Comparison of ENCODE assay signal across 20 mouse cellular contexts in the genomic region with DNA sequence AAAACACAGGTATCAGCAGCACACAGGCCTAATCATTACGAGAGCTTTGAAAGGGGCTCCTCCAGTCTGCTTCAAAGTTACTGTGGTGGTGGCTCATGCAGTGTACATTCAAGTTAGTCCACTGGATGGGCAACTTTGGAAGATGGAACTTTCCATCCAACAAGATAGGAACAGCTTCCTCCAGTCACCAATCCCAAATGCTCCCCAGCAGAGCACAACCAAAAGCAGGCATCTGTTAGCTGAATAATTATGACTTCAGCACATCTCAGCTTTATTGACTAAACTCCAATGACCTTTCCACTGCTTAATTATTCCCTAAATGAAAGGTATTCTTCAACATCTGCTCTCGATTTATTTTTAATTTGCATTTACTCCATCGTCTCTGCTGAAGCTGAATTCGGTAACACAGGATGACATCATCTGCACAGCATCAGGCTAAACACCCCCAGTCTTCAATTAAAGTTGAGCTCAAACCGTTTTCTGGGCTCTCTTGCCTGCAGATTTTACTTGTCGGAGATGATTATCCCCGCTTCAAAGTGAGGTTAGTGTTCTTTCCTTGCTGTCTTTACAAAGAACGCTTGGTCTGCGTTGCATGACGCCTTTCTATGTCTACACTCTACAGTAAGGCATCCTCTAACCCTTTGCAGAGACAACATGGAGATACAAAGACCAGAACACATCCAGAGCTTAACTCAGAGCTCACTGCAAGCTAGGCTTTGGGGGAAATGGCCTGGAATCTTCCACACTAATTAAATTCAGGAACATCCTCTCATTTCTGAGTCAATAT. TPM values are rescaled to one million over a fixed set of nuclear protein-coding genes. Genes with fewer than 3 reads are reported as not detected.
DNase-seq lines count a peak whose midpoint lies in the region; ATAC-seq and TF ChIP-seq lines count a peak whose summit lies in the region.
"Had no signal": no experiment of that assay in that cellular context is flagged by ENCODE, and none has a peak within 500 bp of the region (broad histone marks: within the 10 kb centered on the region; RNA-seq: fewer than 3 reads in every experiment).

No protein-coding gene starts in this region.

- H3K9ac ChIP-seq in midbrain, embryonic 11.5 days (ENCODE audit: low read length): no peak overlapping the region
- H3K9ac ChIP-seq in midbrain, embryonic 15.5 days: no peak overlapping the region
- no peak overlapping the region for H3K9ac ChIP-seq in liver, postnatal 0 days (replicated peaks)
- H3K9ac ChIP-seq: hindbrain, embryonic 13.5 days; lung, embryonic 14.5 days; stomach, embryonic 15.5 days had no signal

- H3K4me3 ChIP-seq in gastrocnemius, adult 2 months: no peak overlapping the region
- no peak overlapping the region for H3K4me3 ChIP-seq in midbrain, embryonic 11.5 days (ENCODE audit: low read depth, low read length)
- H3K4me3 ChIP-seq in midbrain, embryonic 15.5 days: no peak overlapping the region
- H3K4me3 ChIP-seq in brown adipose tissue, adult 24 weeks (ENCODE audit: insufficient read depth, low read depth, low read length): no peak overlapping the region
- H3K4me3 ChIP-seq in liver, postnatal 0 days (ENCODE audit: low read depth, low read length): no peak overlapping the region
- H3K4me3 ChIP-seq: hindbrain, embryonic 13.5 days; stomach, embryonic 15.5 days had no signal

- no peak for TF ChIP-seq CTCF in gastrocnemius, adult 2 months (IDR thresholded peaks at IDR 0.05)
- no peak for TF ChIP-seq CTCF in liver, postnatal 0 days (IDR thresholded peaks at IDR 0.05; ENCODE audit: low read depth)

- no peaks in the 10 kb centered on the region for H3K27me3 ChIP-seq in midbrain, embryonic 11.5 days (ENCODE audit: control insufficient read depth, insufficient read depth, low read length)
- H3K27me3 ChIP-seq in midbrain, embryonic 15.5 days (replicated peaks): no peaks in the 10 kb centered on the region
- H3K27me3 ChIP-seq in liver, postnatal 0 days (ENCODE audit: insufficient read depth, low read length): no peaks in the 10 kb centered on the region
- H3K27me3 ChIP-seq: hindbrain, embryonic 13.5 days; stomach, embryonic 15.5 days had no signal

- H3K27ac ChIP-seq in gastrocnemius, adult 2 months: 0 out of 2 replicates have a peak overlapping the region, but pooled peaks have one; percentile 1
- no peak overlapping the region for H3K27ac ChIP-seq in midbrain, embryonic 11.5 days (ENCODE audit: low read depth, low read length)
- no peak overlapping the region for H3K27ac ChIP-seq in midbrain, embryonic 15.5 days
- peak overlapping the region; percentile 25; the same call in 1 of the 2 replicates for H3K27ac ChIP-seq in brown adipose tissue, adult 24 weeks (replicated peaks; ENCODE audit: low read depth, low read length)
- no peak overlapping the region for H3K27ac ChIP-seq in liver, postnatal 0 days (ENCODE audit: low read depth)
- H3K27ac ChIP-seq: hindbrain, embryonic 13.5 days; macrophage; stomach, embryonic 15.5 days had no signal

- no peaks in the 10 kb centered on the region for H3K9me3 ChIP-seq in midbrain, embryonic 11.5 days (ENCODE audit: control insufficient read depth, low read length)
- H3K9me3 ChIP-seq in midbrain, embryonic 15.5 days: no peaks in the 10 kb centered on the region
- H3K9me3 ChIP-seq in liver, postnatal 0 days (ENCODE audit: low read length): no peaks in the 10 kb centered on the region
- H3K9me3 ChIP-seq: G1E; hindbrain, embryonic 13.5 days; stomach, embryonic 15.5 days had no signal

- 78% methylated on average over 10 of the region's 10 CpGs for WGBS in midbrain, embryonic 11.5 days
- WGBS in midbrain, embryonic 15.5 days: 76% methylated on average over 10 of the region's 10 CpGs
- 85% methylated on average over 10 of the region's 10 CpGs for WGBS in liver, postnatal 0 days (ENCODE audit: insufficient replicate concordance)

- H3K4me2 ChIP-seq in midbrain, embryonic 11.5 days: no peak overlapping the region
- no peak overlapping the region for H3K4me2 ChIP-seq in midbrain, embryonic 15.5 days
- H3K4me2 ChIP-seq in liver, postnatal 0 days (ENCODE audit: low read depth, low read length): no peak overlapping the region
- H3K4me2 ChIP-seq: hindbrain, embryonic 13.5 days; lung, embryonic 14.5 days; stomach, embryonic 15.5 days had no signal

- TF ChIP-seq EP300 in liver, postnatal 0 days (IDR thresholded peaks at IDR 0.05; ENCODE audit: low read depth): no peak

- ATAC-seq in midbrain, embryonic 11.5 days (ENCODE audit: low FRiP score): no peak
- ATAC-seq in midbrain, embryonic 15.5 days (replicated peaks): no peak
- no peak for ATAC-seq in liver, postnatal 0 days
- ATAC-seq: intestine, postnatal 0 days had no signal

- DNase-seq in gastrocnemius, adult 2 months: no peak
- no peak for DNase-seq in gastrocnemius, adult 8-10 months (ENCODE audit: low spot score in 2 of 2)
- peak; percentile 72 for DNase-seq in midbrain, embryonic 11.5 days (ENCODE audit: low spot score, missing footprints)
- peak; percentile 17 for DNase-seq in forelimb bud, embryonic 11.5 days (ENCODE audit: low read depth, low spot score)
- DNase-seq in liver, postnatal 0 days: no peak
- DNase-seq: adrenal gland, adult 8-10 months; cerebellum, postnatal 10 days; heart, adult 18-20 months; kidney, postnatal 14 days; layer of hippocampus, postnatal 36 days; lung, embryonic 14.5 days; spleen, adult 18-20 months; thymus, postnatal 25 days had no signal

- H3K36me3 ChIP-seq in midbrain, embryonic 11.5 days (ENCODE audit: control insufficient read depth, insufficient read depth, low read length): no peaks in the 10 kb centered on the region
- H3K36me3 ChIP-seq in midbrain, embryonic 15.5 days (replicated peaks): no peaks in the 10 kb centered on the region
- no peaks in the 10 kb centered on the region for H3K36me3 ChIP-seq in liver, postnatal 0 days (replicated peaks; ENCODE audit: insufficient read depth, low read length)
- H3K36me3 ChIP-seq: hindbrain, embryonic 13.5 days; stomach, embryonic 15.5 days had no signal

- intact Hi-C loops in gastrocnemius, adult 2 months (cut with DNase I): no loop called here

- no peaks in the 10 kb centered on the region for H3K4me1 ChIP-seq in midbrain, embryonic 11.5 days (ENCODE audit: control insufficient read depth, insufficient read depth, low read length)
- no peaks in the 10 kb centered on the region for H3K4me1 ChIP-seq in midbrain, embryonic 15.5 days
- peaks cover 10% of the 10 kb centered on the region for H3K4me1 ChIP-seq in brown adipose tissue, adult 24 weeks (ENCODE audit: control insufficient read depth, insufficient read depth, insufficient read length, low read length)
- H3K4me1 ChIP-seq in liver, postnatal 0 days (ENCODE audit: insufficient read depth): 0 out of 2 replicates have a peak, but pooled peaks cover 3% of the 10 kb centered on the region

RNA-seq across cellular contexts. Expression of gene Utrn, which starts 20.6 kb away (rescaled TPM):
- total RNA-seq in gastrocnemius, adult 2 months (2021): 10 to 100 TPM; 20.1 to 28.1 TPM
- 10 to 100 TPM; 17.2 to 23.0 (median 20.2) TPM for total RNA-seq in gastrocnemius, adult 8-10 months (2022)
- 29.1 and 31.4 TPM in 2 replicates for polyA plus RNA-seq in midbrain, embryonic 11.5 days (2014; fragmentation: Nextera tagmentation; extraction: Ambion mirVana)
- 19.7 and 21.1 TPM in 2 replicates for polyA plus RNA-seq in midbrain, embryonic 15.5 days (2015; fragmentation: Nextera tagmentation; extraction: Ambion mirVana)
- polyA plus RNA-seq in brown adipose tissue, adult 24 weeks (2012; ENCODE audit: insufficient read depth, insufficient read length, missing spikeins): 27.9 and 42.7 TPM in 2 replicates
- polyA plus RNA-seq in liver, postnatal 0 days (2015; fragmentation: Nextera tagmentation; extraction: Ambion mirVana): 8.0 and 9.7 TPM in 2 replicates

Comparison
In these comparisons a context has a peak if more than half of its experiments do, and no peak if none do; other contexts are left out.
1. DNase-seq: peak in midbrain, embryonic 11.5 days (single experiment) and forelimb bud, embryonic 11.5 days (single experiment); none in gastrocnemius, adult 2 months (single experiment), gastrocnemius, adult 8-10 months (0 of 2) and liver, postnatal 0 days (single experiment).
2. H3K27ac ChIP-seq: peak in gastrocnemius, adult 2 months (single experiment) and brown adipose tissue, adult 24 weeks (single experiment); none in midbrain, embryonic 11.5 days (single experiment), midbrain, embryonic 15.5 days (single experiment) and liver, postnatal 0 days (single experiment).